Mouse (Mus musculus) ES-CJ7 (cell line): ENCODE results near the gene Vwf.

ENCODE experiments used
- DNase-seq: peaks from one replicate; pipeline ENCODE4 v3.0.0; 2011; ENCODE audit warnings: low read depth, low spot score

The Vwf gene

DNA sequence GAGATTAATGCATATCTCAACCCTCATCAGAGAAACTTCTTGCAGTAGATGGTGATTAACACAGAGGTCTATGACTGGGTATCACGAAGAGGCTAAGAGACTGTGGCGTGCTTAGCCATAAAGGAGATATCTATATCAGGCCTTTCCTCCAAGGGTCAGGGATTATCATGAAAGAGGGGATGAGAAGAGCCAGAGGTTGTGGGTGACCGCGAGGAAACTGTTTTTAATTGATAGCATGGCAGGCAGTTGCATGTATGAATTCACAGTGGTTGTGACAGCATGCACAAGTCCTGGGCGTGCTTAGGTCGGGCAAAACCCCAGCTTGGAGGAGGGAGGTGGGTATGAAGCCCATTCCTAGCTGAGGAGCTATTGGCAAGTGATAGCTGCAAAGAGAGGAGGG is 5.3 kb upstream of the Vwf start:
- DNase-seq = no peak

DNA sequence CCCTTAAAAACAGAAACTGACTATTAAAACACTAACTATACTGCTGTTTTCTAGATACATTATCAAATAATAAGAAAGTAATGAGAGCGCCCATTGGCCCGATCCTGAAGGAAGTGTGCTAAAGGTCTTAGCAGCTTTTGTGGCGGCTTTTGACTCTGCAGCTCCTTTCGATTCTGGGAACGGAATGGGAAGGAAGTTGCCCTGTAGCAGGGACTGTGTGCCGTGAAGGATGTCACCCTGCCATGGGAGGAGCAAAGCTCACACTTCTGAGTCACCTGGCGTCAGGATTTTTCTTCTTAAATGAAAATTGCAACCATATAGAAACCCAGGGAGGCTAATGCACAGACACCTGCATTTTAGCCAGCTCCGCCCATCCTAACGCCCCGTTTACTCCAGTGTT is 1.8 kb downstream of the Vwf start:
- DNase-seq = no peak

DNA sequence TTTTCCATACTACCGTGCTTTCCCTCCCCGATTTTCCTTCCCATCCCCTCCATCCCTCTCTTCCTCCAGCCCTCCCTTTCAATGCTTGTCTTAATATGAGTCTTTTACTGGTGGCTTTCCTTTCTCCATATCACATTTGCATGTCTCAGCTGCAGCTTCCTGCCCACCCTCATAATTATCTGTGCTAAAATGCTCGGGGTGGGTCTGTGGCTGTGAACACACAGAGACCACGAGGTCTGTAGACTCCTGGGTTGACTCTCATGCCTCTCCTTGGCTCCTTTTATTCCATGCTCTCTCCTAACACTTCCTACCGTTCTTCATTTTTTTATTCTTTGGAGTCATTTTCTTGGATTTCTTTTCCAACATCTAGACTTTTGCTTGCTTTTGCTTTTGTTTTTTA is 3.6 kb downstream of the Vwf start:
- DNase-seq = no peak

DNA sequence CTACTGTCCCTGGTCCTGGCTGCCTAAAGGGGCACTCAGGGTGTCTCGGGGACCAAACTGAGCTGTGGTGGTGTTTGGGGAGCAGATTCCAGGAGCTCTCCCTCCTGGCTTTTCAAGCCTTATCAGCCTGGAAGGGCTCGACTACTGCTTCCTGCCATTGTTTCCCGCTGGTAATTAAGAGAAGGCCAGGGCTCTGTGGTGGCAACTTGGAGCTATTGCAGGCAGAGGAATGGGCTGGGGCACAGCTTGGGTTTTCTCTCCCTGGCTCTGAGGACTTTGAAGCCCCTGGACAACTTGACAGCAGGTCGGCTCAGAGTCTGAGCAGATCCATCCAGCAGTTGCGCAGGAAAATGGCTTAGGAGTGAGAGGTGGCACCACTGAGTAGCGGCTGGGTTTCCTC is 6.2 kb downstream of the Vwf start:
- no peak for DNase-seq

DNA sequence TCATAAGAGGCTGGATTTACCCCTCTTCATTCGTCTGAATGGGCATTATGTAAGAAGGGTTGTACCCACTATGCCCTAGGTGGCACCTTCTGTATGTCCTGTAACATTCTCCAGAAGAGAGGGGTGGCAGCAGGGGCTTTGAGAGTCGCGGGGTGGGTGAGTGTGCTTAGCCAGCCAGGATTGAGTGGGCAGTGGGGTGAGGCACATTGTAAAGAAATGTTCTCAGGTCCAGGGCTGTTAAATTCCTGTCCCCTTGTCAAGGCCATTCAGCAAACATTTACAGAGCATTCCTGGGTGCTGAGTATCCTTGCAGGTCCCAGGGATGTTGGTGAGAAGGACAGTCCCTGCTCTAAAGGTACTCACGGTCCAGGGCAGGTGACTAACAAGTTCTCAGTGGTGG is 7.0 kb downstream of the Vwf start:
- DNase-seq = no peak

DNA sequence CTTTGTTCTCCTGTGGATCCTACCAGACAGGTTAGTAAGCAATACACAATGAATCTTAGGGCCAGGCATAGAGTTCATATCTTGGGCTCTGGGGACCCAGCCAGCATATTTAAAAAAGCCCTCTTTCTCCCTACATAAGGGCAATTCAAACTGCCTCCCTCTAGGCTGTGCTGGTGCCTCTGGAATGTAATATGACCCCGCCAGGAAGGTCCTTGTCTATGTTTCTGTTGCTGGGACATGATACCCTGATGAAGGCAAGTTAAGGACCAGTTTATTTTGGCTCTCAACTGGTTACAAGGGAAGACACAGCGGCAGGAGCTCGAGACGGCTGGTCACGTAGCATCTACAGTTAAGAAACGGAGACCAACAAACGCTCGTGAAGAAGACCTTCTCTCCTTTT is 12.3 kb downstream of the Vwf start:
- no peak for DNase-seq

DNA sequence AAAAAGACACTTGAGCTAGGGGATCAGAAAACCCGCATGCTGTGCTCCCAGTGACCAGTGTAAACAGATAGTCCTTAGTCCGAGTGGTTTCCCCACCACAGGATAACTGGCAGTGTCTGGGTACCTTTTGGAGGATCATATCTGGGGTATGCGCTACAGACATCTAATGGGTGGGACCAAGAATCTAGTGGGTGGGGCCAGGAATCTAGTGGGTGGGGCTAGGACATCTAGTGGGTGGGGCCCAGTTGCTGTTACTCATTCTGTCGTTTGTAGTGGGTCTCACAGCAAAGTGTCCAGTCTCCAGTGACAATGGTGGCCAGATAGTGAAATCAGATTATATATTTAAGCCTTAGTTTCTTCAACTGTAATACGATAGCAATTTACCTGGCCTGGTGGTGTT is 14.5 kb downstream of the Vwf start:
- no peak for DNase-seq

DNA sequence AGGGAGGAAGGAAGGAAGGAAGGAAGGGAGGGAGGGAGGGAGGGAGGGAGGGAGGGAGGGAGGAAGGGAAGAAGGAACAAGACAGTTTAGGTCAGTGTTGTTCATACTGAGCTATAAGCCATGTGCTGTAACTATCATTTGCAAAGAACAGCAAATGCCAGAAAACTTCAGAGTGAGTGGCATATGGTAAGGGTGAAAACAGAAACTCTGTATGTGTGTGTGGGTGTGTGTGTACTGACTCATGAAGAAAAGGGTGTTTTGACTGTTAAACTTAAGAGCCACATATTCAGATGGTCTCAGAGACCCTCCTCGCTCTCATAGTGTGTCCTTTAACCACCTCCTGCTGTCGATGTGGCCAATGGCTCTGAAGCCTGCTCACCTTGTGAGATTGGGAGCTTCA is 14.9 kb downstream of the Vwf start:
- no peak for DNase-seq

DNA sequence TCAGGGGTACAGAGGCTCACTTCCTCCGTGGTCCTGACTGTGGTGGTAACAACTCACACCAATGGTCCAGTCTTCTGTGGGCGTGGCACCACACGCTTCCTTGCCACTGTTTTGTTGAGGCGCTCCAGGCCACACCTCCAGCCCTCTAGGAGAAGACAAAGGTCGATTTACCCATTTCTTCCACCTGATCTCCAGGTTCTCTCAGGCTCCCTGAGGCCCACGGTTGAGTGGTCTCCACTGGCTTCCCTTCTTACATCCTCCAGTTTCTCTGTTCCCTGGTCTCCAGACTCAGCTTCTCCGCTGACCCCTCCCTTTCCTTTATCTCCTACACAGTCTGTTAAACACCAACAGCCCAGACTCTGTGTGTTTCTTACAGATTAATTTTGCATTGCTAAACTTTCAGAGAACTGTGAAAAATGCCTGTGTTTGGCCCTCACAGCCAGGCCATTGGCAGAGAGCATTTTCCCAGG is 18.3 kb downstream of the Vwf start:
- DNase-seq = peak; percentile 19

DNA sequence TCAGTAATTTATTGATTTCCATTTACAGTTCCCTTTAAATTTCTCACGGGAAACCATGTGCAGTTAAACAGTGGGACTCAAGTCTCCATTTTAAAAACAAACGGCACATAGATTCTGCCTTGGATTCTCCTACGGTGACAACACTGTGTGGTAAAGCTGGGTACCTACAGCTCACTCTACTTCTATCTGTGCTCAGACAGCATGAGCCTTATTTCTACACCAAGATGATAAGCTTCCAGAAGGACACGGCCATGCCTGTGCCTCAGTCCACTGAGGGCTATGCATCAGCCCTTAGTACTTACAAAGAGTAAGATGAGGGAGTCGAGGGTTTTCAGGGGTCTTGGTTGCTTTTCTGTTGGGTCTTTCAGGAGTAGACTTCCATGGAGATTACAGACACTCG is 18.8 kb downstream of the Vwf start:
- DNase-seq = no peak

DNA sequence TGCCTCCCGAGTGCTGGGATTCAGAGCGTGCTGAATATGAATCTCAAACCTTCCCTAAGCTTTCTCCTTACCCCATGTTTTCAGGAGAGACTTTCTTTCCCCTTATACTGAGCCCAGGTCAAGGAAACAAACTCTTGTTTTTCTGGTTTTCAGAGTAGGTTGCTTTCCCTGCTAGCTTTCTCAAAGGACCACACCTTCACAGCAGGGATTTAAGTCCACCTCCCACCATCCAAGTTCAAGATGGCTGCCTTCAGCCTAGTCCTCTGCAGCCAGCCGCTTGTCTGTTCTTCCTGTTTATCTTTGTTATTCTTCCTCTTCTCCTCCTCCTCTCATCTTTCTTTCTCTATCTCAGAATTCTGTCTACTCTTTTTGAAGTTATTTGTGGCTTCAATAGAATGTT is 20.1 kb downstream of the Vwf start:
- DNase-seq = peak; percentile 75

DNA sequence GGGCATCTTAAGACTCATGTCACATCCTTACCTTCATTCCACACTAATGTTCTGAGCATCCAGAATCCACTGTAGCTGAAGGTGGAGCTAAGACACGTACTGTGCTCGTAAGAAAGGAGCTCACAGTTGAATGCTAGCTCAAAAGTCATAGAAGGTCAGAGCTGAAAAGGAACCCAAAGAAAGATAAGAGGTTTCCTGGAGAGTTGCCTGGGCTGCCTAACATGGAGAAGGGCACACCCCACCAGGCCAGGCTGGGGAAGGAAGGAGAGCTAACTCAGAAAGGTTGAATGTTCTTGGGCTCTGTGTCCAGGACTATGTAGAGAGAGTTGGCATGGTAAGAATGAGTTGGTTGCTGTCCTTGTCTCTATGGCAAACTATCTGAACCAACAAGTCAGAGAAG is 21.8 kb downstream of the Vwf start:
- no peak for DNase-seq

DNA sequence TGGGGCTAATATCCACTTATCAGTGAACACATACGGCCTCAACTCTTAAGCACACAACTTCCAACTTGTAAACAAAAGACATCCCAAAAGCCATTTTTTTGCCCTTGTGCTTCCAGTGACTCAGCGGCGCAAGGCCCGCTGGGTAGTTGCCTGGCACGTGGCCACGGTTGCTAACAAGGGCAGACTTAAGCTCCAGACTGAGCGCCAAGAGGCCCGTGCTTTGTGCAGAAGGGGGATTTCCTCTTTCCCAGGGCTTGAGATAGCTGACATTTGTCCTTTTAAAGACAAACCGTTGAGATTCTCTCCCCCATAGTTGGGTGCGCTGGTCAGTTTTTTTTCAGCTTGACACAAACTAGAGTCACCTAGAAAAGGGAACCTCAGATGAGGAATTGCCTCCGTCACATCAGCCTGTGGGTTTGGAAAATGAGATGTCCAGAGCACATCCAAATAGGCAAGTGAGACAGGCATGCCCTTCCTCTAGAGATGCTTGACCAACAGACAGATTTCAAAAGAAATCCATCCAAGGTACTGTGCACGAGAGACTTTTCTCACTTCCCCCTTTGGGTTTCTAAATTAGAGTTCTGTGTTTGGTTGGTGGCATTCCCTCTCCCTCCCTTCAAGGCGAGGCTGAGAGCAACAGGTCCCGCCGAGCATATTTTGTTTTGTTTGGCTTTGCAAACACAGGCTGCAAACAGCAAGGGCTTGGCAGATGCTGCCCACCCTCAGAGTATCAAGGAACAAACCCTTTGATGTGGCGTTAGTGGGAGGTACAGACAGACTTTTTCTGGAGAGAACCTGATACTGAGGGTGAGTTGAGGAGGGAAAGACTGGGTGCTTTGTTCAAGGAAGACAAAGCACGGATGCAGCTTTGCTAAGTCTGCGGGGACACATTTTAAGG is 26.0 kb downstream of the Vwf start:
- peak; percentile 51 for DNase-seq

DNA sequence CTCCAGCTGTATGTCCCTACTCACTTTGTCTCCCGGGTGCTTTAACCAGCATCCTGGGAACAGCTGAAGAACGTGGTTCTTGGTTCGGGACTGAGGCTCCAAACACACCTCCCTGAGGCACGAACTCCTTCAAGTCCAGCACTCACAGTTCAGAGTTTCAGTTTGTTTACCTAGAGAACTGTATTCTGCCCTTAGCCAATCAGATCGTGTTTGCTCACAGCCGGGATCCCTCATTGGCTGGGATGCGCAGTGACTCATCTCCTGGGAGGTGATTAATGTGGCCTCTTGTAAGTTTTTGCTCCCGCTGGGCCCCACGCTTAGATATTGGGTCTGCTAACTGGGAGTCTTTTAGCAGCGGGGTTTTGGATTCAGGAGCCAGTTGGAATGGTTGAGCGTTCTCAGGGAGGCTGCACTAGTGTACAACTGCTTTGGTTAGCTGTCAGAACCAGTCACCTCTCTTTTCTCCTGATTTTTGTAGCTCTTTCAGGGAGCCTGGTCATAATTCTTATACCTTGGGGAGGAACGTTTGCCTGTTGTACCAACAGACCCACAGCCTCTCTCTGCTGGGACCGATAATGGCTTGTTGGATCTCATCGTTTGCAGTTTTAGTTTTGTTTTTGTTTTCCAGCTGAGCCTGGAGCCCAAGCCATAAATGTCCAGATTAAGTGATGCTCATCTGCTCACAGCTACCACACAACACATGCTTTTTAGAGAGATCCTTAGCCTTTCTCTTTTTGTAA is 26.8 kb downstream of the Vwf start:
- peak; percentile 91 for DNase-seq

DNA sequence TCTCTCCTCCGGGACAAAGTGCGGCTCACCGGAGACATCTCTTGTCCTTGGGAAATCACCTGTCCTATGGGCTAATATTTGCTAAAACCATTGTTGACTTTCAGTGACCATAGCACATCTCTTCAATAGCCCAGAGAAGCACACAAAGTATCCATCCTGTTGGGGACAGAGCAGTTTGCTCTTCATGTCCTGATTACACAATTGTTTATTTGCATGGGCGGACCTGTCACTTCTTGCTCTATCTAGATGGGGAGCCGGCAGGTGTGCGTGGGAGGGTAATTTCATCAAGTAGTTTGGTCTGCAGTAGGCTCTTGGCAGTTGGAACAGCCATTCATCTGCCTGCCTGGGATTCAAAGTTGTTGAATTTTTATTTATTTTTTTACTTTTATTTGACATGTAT is 28.5 kb downstream of the Vwf start:
- no peak for DNase-seq

DNA sequence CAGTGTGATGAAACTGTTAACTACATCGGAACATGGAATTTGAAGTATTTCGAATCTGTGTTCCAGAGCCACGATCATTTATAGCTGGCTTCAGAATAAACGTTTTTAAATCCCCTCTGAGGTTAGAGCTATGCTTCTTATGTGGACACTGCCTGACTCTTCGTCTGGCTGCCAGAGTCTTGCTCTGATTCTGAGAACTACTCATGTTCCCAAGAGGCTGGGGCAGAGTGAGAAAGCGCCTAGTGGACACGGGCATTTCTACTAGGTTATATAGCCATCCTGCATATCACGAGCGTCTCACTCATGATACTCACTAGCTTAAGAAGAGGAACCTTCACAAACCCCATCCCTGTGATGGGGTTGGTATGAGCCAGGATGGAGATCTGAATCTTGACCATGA is 30.7 kb downstream of the Vwf start:
- DNase-seq = no peak

DNA sequence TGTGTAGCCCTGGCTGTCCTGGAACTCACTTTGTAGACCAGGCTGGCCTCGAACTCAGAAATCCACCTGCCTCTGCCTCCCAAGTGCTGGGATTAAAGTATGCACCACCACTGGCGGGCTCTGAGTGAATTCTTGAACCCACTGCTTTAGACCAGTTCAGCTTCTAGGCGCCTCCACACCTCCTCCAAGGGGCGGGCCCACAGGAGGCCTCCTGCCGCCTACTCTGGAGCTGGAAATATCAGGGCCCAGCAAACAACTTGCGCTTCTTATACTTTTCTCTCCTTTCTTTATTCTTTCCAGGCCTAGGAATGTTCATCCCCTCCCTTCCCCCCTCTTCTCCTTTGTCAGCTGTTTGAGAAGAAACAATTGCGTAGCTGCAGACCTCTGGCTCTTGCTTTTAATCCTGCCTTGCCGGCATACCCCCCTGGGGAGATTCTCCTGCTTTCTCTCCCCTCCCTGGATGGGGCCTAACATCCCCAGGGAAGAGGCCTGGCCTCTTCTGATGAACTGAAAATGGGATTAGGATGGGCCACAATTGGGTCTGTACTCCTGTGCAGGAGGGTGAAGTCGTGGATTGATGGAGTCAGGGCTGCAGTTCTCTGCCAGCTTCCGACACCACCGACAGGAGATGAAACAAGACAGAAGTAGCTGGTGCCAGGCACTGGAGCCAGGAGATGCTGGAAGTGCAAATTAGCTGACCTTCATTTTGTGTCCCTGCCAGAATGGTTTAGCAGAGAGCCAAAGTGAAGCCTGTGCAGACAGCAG is 31.5 kb downstream of the Vwf start:
- peak; percentile 85 for DNase-seq

DNA sequence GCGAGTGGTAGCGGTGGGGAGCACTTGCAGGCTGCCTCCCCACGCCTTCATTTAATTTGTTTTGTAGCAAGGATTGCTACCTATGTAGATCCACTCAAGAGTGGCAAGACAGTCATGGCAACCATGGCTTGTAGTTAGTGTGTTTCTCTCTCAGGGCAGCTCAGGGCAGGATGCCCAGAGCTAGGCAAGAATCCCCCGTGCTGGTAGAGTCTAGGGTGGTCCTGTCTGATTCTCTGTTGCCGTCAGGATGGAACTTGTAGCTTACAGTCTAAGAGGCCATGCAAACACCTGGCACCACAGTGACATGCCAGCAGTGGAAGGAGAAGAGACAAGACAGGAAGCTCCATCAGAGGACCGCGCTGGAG is 32.1 kb downstream of the Vwf start:
- DNase-seq = no peak

DNA sequence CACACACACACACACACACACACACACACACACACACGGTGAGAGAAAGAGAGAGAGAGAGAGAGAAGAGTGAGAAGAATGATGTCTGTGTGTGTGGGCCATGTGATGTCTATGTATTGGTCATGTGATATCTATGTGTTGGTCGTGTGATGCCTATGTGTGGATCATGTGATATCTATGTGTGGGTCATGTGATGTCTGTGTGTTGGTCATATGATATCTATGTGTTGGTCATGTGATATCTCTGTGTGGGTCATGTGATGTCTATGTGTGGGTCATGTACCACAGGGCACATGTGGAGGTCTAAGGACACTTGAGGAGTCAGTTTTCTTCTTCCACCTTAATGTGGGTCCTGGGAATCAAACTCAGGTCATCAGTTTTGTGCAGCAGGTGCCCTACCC is 33.3 kb downstream of the Vwf start:
- no peak for DNase-seq

DNA sequence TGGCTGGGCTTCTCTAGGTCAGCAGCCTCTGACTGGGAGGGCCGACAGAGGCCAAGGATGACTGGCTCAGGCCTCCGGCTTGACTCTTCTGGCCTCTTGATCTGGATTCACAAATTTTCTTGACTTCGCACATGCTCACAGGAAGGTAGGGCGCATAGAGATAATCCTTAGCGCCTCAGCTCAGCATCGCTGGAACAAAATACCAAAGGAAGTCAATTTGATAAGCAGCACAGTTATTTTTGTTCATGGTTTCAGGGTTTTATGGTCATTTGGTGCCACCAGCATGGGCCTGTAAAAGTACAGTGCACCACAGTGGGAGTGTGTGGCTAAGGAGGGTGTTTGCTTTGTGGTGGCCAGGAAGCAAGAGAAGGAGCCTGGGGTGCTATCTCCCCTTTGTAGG is 37.1 kb downstream of the Vwf start:
- no peak for DNase-seq

DNA sequence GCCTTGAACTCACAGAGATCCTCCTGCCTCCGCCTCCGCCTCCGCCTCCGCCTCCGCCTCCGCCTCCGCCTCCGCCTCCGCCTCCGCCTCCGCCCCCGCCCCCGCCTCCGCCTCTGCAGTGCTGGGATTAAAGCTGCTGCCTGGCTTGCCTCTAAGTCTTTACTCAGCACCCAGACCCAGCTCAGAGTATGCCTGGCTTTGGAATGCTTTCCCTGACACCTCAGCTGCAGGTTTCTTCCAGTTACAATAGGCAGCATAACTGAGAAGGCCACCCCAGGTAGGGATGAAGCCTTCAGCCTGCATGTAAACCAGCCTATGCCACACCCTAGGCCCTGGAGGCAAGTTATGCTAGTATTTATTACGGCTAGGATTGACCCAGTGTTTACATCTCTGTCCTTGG is 37.7 kb downstream of the Vwf start:
- DNase-seq = peak; percentile 47

DNA sequence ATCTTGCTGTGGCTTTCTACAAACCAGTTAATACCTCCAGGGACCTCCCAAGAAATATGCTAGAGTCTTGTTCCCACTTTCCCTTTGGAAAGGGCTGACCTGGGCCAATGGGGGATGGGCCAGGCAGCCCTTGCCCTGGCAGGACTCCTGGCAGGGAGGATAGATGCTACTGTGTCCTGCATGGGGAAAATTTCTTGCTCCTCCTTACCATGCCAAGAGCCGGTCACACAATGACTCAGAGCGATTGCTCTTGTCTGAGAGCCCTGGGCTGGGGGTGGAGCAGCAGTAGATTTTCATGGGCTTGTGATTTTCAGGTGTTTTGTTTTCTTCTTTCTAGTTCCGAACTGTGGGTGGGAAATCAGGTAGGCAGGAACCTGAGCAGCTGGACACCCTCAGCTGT is 39.0 kb downstream of the Vwf start:
- no peak for DNase-seq
